Mouse (Mus musculus): Measurements from ENCODE around the gene Fstl1. TPM values are rescaled to one million over a fixed set of nuclear protein-coding genes. Genes with fewer than 3 reads are reported as not detected.

Gene Fstl1
- polyA plus RNA-seq, 1 experiment from 2014 or later, result 271 TPM

DNA sequence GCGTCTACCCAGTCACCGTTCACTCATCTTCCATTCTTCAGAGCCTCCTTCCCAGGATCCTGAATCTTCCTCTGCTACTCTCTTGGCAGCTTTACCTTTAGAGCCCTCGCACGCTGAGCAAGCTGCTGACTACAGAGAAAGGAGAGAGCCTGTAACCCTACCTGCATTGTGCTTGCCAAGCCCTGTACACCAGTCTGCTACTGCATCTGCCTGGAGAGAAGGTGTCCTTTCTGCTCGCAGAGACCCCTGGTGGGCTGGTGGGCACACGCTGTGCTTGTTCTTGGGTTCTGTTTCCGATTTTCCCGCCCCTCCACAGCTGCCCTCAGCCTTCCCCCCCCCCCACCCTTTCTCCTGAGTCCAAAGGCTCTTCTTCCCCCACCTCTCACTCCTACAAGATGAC lies 30.6 kb downstream of the Fstl1 start:
- WGBS, result 75% methylated on average over 8 of the region's 8 CpGs
- Histone ChIP-seq H3K4me3 (ENCODE audit: low read depth, low read length) (no peak overlapping the region), H3K4me1 (replicated peaks; ENCODE audit: control insufficient read depth, insufficient read depth, low read length) (peaks cover 2% of the 10 kb centered on the region; the same call in 1 of the 2 replicates), H3K27me3 (ENCODE audit: control insufficient read depth, insufficient read depth, low read length) (no peaks in the 10 kb centered on the region), H3K9me3 (ENCODE audit: control insufficient read depth, low read length) (no peaks in the 10 kb centered on the region), H3K36me3 (ENCODE audit: control insufficient read depth, insufficient read depth, low read length) (0 out of 2 replicates have a peak, but pooled peaks cover 2% of the 10 kb centered on the region), H3K9ac (ENCODE audit: low read depth, low read length) (no peak overlapping the region), H3K4me2 (replicated peaks; ENCODE audit: low read depth, low read length) (no peak overlapping the region), H3K27ac (ENCODE audit: low read depth, low read length) (no peak overlapping the region)
- ATAC-seq (ENCODE audit: low FRiP score) (no peak), DNase-seq (ENCODE audit: low spot score) (no peak)

DNA sequence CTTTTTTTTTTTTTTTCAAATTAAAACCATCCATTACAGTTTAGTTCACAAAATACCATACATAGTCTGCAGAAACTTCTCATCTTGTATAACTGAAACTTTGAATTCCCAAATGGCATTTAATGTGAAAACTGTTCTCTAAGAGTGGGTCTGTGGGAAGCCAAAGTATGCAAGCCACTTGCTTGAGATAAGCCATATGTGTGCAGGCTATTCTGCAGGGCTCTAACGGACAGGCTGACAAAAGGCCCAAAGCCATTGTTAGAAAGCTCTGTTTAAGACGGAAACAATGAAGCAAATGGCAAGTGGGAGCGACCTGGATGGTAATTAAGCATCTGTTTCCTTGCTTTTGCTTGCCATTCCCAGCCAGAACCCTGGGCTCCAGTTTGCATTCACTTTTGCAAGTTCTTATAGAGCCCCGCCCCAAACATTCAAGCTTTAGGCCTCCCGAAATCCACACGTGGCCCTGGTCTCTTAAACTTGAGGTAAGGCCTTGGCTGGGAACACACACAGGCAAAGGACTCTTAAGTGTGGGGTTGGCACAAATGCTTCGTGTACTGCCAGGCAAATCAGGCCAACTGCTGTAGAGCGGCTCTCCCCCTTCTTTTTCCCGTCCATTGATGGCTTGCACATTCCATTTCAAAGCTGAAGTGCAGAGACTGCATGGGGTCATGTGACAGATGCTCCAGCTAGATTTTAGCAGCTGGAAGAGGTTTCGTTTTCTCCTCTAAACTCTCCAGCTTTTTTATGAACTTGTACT lies 32.4 kb downstream of the Fstl1 start:
- DNase-seq (ENCODE audit: low spot score), result peak; percentile 41
- peak overlapping the region; percentile 54 for H3K27ac ChIP-seq (ENCODE audit: low read depth, low read length)

DNA sequence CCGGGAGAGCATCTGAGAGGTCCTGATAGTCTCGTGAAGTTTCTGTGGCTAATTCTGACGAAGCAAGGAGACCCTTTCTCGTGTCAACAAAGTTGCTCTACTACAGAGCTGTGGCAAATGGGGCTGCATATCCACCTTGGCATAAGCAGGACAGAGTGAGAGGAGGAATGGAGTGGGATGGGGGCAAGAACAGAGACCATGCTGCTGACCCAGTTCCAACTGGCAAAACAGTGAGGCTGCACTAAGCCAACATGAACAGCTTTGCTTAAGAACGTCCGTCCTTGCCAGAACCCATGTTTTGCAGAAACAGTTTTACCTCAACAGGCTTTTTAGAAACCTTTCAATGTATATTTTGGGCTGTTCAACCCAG lies 32.9 kb downstream of the Fstl1 start:
- no peaks in the 10 kb centered on the region for H3K9me3 ChIP-seq (ENCODE audit: control insufficient read depth, low read length)
- no peak overlapping the region for H3K4me2 ChIP-seq (replicated peaks; ENCODE audit: low read depth, low read length)
- ATAC-seq (ENCODE audit: low FRiP score), result no peak
- no peak overlapping the region for H3K9ac ChIP-seq (ENCODE audit: low read depth, low read length)
- H3K4me1 ChIP-seq (replicated peaks; ENCODE audit: control insufficient read depth, insufficient read depth, low read length), result peaks cover 2% of the 10 kb centered on the region; the same call in 1 of the 2 replicates
- no peaks in the 10 kb centered on the region for H3K27me3 ChIP-seq (ENCODE audit: control insufficient read depth, insufficient read depth, low read length)
- no peak overlapping the region for H3K4me3 ChIP-seq (ENCODE audit: low read depth, low read length)
- 80% methylated on average over 6 of the region's 6 CpGs for WGBS
- no peak for DNase-seq (ENCODE audit: low spot score)
- H3K27ac ChIP-seq (ENCODE audit: low read depth, low read length), result peak overlapping the region; percentile 54; the same call in 1 of the 2 replicates
- no peaks in the 10 kb centered on the region for H3K36me3 ChIP-seq (ENCODE audit: control insufficient read depth, insufficient read depth, low read length)

More for the DNA sequence above, 32.4 kb downstream of the Fstl1 start:
- Histone ChIP-seq H3K36me3 (ENCODE audit: control insufficient read depth, insufficient read depth, low read length) (0 out of 2 replicates have a peak, but pooled peaks cover 2% of the 10 kb centered on the region), H3K4me3 (ENCODE audit: low read depth, low read length) (no peak overlapping the region), H3K9me3 (ENCODE audit: control insufficient read depth, low read length) (no peaks in the 10 kb centered on the region), H3K4me1 (replicated peaks; ENCODE audit: control insufficient read depth, insufficient read depth, low read length) (peaks cover 2% of the 10 kb centered on the region; the same call in 1 of the 2 replicates), H3K27me3 (ENCODE audit: control insufficient read depth, insufficient read depth, low read length) (no peaks in the 10 kb centered on the region), H3K4me2 (replicated peaks; ENCODE audit: low read depth, low read length) (no peak overlapping the region), H3K9ac (ENCODE audit: low read depth, low read length) (no peak overlapping the region)
- ATAC-seq (ENCODE audit: low FRiP score), result no peak
- WGBS, result 40% methylated on average over 10 of the region's 10 CpGs

DNA sequence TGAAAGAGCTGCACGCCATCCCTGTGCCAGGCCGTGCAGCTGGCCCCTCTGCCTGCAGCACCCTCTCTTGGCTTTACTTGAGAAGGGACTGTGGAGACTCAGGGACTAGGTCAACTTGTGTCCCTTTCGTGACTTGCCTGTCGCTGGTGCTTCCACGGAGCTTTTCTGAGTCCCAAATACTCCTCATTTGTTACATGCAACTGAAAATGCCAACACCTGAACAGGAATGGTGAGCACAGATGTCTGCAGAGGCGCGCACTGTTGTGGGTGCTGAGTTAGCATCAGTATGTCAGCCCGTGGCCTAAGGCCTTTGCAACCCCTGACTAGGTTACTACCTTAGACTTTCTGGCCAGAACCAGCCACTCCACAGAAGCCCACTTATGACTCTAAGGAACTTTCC lies 35.2 kb downstream of the Fstl1 start:
- Histone ChIP-seq H3K4me1 (replicated peaks; ENCODE audit: control insufficient read depth, insufficient read depth, low read length) (peaks cover 2% of the 10 kb centered on the region; the same call in 1 of the 2 replicates), H3K4me2 (replicated peaks; ENCODE audit: low read depth, low read length) (no peak overlapping the region), H3K9ac (ENCODE audit: low read depth, low read length) (no peak overlapping the region), H3K4me3 (ENCODE audit: low read depth, low read length) (no peak overlapping the region), H3K9me3 (ENCODE audit: control insufficient read depth, low read length) (no peaks in the 10 kb centered on the region), H3K27ac (ENCODE audit: low read depth, low read length) (no peak overlapping the region), H3K36me3 (ENCODE audit: control insufficient read depth, insufficient read depth, low read length) (no peaks in the 10 kb centered on the region), H3K27me3 (ENCODE audit: control insufficient read depth, insufficient read depth, low read length) (no peaks in the 10 kb centered on the region)
- DNase-seq (ENCODE audit: low spot score) (no peak), ATAC-seq (ENCODE audit: low FRiP score) (no peak)
- WGBS, result 93% methylated on average over 8 of the region's 8 CpGs

DNA sequence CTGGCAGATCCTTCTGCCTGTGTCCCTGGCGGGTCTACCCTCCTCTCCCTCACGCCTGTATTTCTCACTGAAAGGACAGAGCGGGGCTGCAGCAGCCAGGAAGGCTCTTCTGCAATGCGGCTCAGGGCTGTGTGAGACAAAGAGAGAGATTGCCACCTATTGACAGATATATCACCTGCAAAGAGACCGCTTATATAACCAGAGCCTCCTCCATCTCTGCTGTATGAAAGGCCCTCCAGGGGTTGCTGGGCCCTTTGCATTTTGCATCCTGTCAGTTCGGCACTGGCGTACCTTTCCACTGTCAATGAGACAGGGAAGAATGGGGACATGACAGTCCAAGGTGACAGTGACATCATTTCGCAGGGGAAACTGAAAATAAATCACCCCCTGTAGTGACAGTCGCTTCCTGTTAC lies 35.8 kb downstream of the Fstl1 start:
- Histone ChIP-seq H3K4me2 (replicated peaks; ENCODE audit: low read depth, low read length) (no peak overlapping the region), H3K4me1 (replicated peaks; ENCODE audit: control insufficient read depth, insufficient read depth, low read length) (peaks cover 2% of the 10 kb centered on the region; the same call in 1 of the 2 replicates), H3K9ac (ENCODE audit: low read depth, low read length) (no peak overlapping the region), H3K4me3 (ENCODE audit: low read depth, low read length) (no peak overlapping the region), H3K27ac (ENCODE audit: low read depth, low read length) (no peak overlapping the region), H3K9me3 (ENCODE audit: control insufficient read depth, low read length) (no peaks in the 10 kb centered on the region), H3K36me3 (ENCODE audit: control insufficient read depth, insufficient read depth, low read length) (no peaks in the 10 kb centered on the region), H3K27me3 (ENCODE audit: control insufficient read depth, insufficient read depth, low read length) (no peaks in the 10 kb centered on the region)
- WGBS, result 66% methylated on average over 9 of the region's 9 CpGs
- DNase-seq (ENCODE audit: low spot score) (no peak), ATAC-seq (ENCODE audit: low FRiP score) (peak; percentile 26; the same call in 1 of the 2 replicates)

DNA sequence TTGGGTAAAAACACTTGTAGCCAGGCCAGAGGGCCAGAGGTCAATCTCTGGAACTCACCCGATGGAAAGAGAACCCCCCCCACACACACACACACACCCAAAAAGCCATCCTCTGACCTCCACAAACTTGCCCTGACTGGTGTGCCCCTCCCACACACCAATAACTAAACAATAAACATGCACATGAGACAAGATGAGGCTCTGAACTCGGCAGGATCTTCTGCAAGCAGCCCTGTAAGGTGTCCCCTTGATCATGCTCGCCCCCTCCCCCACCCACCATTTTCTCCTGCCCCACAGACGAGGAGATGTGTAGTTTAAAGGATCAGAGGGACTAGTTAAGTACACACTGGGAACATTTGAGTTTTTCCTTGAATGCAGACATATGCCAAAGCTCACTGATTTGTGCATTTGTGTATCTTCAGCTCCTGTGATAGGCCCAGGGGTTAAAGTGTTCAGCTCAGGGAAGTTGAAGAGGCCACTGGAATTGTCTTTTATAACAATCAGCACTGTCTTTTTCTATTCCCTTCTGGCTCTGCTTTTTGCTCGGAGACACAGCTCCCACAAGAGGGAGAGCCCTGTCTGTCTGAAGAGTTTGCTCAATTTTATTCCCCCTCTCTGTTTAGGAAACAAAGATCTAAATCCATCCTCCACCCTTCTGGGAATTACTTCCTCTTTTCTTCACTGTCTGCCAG lies 37.2 kb downstream of the Fstl1 start:
- Histone ChIP-seq H3K27me3 (ENCODE audit: control insufficient read depth, insufficient read depth, low read length) (no peaks in the 10 kb centered on the region), H3K9ac (ENCODE audit: low read depth, low read length) (no peak overlapping the region), H3K9me3 (ENCODE audit: control insufficient read depth, low read length) (no peaks in the 10 kb centered on the region), H3K4me1 (replicated peaks; ENCODE audit: control insufficient read depth, insufficient read depth, low read length) (peaks cover 1% of the 10 kb centered on the region; the same call in 1 of the 2 replicates), H3K4me2 (replicated peaks; ENCODE audit: low read depth, low read length) (no peak overlapping the region; the same call in 1 of the 2 replicates), H3K36me3 (ENCODE audit: control insufficient read depth, insufficient read depth, low read length) (no peaks in the 10 kb centered on the region), H3K27ac (ENCODE audit: low read depth, low read length) (peak overlapping the region; percentile 65), H3K4me3 (ENCODE audit: low read depth, low read length) (no peak overlapping the region)
- ATAC-seq (ENCODE audit: low FRiP score) (peak; percentile 25), DNase-seq (ENCODE audit: low spot score) (no peak)
- 49% methylated on average over 5 of the region's 5 CpGs for WGBS

DNA sequence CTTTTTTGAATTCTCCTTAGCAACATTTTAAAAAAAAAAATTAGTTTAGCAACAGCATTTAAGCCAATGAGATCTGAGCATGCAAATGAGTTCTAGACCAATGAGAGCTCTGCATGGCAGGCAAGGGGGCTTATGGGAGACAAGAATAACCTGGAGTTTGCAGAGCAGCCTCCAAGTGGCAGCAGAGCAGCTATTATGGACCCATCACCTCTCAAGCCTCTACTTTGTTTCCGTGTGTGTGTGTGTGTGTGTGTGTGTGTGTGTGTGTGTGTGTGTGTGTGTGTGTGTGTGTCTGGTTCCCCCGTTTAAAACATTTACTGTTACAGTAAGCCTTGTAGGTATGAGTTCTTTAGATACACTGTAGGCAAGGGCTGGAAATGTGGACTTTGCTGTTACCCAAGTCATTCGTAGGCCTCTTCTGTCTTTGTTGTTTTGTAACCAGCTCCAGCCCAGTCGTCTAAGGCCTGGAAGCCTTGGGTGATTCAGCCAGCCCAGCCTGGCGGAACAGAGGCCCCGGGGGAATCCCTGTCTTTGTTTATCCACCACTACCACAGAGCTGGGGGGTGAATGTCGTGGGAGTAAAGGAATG lies 37.8 kb downstream of the Fstl1 start:
- 32% methylated on average over 4 of the region's 7 CpGs for WGBS
- Histone ChIP-seq H3K4me2 (replicated peaks; ENCODE audit: low read depth, low read length) (no peak overlapping the region), H3K27ac (ENCODE audit: low read depth, low read length) (peak overlapping the region; percentile 60), H3K4me1 (replicated peaks; ENCODE audit: control insufficient read depth, insufficient read depth, low read length) (no peaks in the 10 kb centered on the region; the same call in 1 of the 2 replicates), H3K27me3 (ENCODE audit: control insufficient read depth, insufficient read depth, low read length) (no peaks in the 10 kb centered on the region), H3K9me3 (ENCODE audit: control insufficient read depth, low read length) (no peaks in the 10 kb centered on the region), H3K9ac (ENCODE audit: low read depth, low read length) (no peak overlapping the region), H3K4me3 (ENCODE audit: low read depth, low read length) (no peak overlapping the region), H3K36me3 (ENCODE audit: control insufficient read depth, insufficient read depth, low read length) (no peaks in the 10 kb centered on the region)
- DNase-seq (ENCODE audit: low spot score) (peak; percentile 77), ATAC-seq (ENCODE audit: low FRiP score) (peak; percentile 94)

DNA sequence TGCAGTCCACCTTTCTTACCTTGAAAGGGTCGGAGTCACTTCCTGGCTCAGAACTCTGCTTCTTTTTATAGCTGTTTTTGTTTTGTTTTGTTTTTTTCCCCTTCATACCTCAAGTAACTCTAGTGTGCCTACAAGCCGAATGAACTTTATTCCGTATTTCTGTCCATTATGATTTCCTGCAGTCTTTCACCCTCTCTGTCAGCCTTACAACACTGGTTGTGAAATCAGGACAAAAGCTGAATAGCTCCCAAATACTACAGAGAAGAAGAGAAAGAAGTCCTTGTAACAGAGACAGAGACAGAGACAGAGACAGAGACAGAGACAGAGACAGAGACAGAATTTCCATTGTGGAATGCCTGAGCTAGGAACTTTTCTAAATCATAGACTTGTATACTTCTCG lies 41.3 kb downstream of the Fstl1 start:
- Histone ChIP-seq H3K9ac (ENCODE audit: low read depth, low read length) (no peak overlapping the region), H3K27ac (ENCODE audit: low read depth, low read length) (no peak overlapping the region), H3K4me3 (ENCODE audit: low read depth, low read length) (no peak overlapping the region), H3K4me1 (replicated peaks; ENCODE audit: control insufficient read depth, insufficient read depth, low read length) (no peaks in the 10 kb centered on the region), H3K27me3 (ENCODE audit: control insufficient read depth, insufficient read depth, low read length) (no peaks in the 10 kb centered on the region), H3K9me3 (ENCODE audit: control insufficient read depth, low read length) (no peaks in the 10 kb centered on the region), H3K4me2 (replicated peaks; ENCODE audit: low read depth, low read length) (no peak overlapping the region), H3K36me3 (ENCODE audit: control insufficient read depth, insufficient read depth, low read length) (0 out of 2 replicates have a peak, but pooled peaks cover 1% of the 10 kb centered on the region)
- ATAC-seq (ENCODE audit: low FRiP score), result no peak
- DNase-seq (ENCODE audit: low spot score), result no peak
- 96% methylated on average over 4 of the region's 4 CpGs for WGBS
